Mouse (Mus musculus) kidney, adult 11 months (tissue): ENCODE measurements around the gene Ppfibp2.

Source experiments
- DNase-seq: peaks from one replicate; pipeline ENCODE4 v3.0.0; 2022

Gene Ppfibp2

GRCm38 (mm10) chr7:107757308-107758151, 162.5 kb downstream of the Ppfibp2 start, which contains the start of gene Cyb5r2:
Cyb5r2 (minus strand) TSS chr7:107758032.
- no peak for DNase-seq

- no peak for DNase-seq
Measured at GRCm38 (mm10) chr7:107770812-107771211, 175.8 kb downstream of the Ppfibp2 start.

- no peak for DNase-seq
Measured at GRCm38 (mm10) chr7:107778216-107778615, 183.2 kb downstream of the Ppfibp2 start.

- no peak for DNase-seq
Measured at GRCm38 (mm10) chr7:107779611-107780010, 184.6 kb downstream of the Ppfibp2 start.

GRCm38 (mm10) chr7:107787977-107788620, 193.1 kb downstream of the Ppfibp2 start:
- DNase-seq = no peak

GRCm38 (mm10) chr7:107796500-107796899, 201.5 kb downstream of the Ppfibp2 start:
- no peak for DNase-seq
